Mouse (Mus musculus): ENCODE data around the gene Zbtb8a. TPM values are rescaled to one million over a fixed set of nuclear protein-coding genes. Genes with fewer than 3 reads are reported as not detected.

The Zbtb8a gene
- total and polyA plus RNA-seq, 2 experiments from 2014 or later = 15.5 to 22.9 TPM

DNA sequence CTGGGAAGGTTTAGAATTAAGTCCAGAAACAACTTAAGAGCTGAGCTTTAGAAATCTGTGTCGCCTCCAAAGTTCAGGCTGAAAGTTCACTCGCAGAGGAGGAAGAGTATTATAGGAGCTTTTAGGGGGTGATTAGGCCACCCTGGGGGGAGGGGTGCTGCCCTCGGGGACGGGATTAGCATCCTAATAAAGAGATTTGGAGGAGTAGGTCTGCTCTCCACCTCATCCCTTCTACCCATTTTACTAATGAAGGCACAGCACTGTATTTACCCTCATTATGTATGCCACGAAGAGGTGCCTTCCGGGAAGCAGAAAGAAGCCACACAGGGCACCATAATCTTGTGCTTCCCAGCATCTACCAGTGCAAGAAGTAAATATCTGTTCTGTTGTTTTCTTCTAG is 2.9 kb downstream of the Zbtb8a start:
- Histone ChIP-seq H3K27ac (ENCODE audit: low read depth, low read length) (no peak overlapping the region), H3K4me2 (ENCODE audit: low read depth, low read length, poor library complexity, severe bottlenecking) (no peak overlapping the region), H3K4me1 (ENCODE audit: insufficient read depth, low read length) (no peaks in the 10 kb centered on the region; the same call in 1 of the 2 replicates), H3K9me3 (ENCODE audit: low read length) (no peaks in the 10 kb centered on the region), H3K36me3 (ENCODE audit: insufficient read depth, low read length) (no peaks in the 10 kb centered on the region), H3K4me3 (ENCODE audit: low read depth, low read length) (no peak overlapping the region), H3K9ac (replicated peaks; ENCODE audit: low read length, poor library complexity, severe bottlenecking) (no peak overlapping the region), H3K27me3 (ENCODE audit: insufficient read depth, low read length) (no peaks in the 10 kb centered on the region)
- ATAC-seq (ENCODE audit: low FRiP score) (no peak), DNase-seq (ENCODE audit: low spot score) (no peak)
- no peak for TF ChIP-seq CTCF (IDR thresholded peaks at IDR 0.05)
- WGBS = 11% methylated on average over 6 of the region's 6 CpGs

DNA sequence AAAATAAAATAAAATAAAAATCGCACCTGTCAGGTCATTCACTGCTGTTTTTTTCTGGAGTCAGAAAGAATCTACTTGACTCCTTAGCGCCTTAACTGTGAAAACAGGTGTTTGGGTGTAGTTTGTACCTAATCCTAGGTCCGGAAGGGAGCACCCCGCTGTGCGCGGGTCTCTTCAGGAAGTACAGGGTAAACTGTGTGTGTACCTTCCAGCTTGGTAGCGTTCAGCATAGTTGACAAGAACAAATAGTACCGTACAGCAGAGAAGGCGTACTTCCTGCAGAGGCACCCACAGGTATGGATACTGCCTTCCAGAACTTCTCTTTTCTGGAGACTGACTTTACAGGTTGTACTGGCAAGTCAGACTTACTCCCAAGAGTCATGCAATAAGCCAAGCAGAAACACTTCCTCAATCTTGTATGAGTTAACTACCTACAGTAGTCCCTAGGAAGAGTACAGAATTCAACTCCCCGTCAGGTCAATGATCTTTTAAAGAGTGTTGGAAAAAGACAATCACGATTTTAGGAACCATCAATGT is 3.6 kb downstream of the Zbtb8a start:
- no peak overlapping the region for H3K9ac ChIP-seq (replicated peaks; ENCODE audit: low read length, poor library complexity, severe bottlenecking)
- no peaks in the 10 kb centered on the region; the same call in 1 of the 2 replicates for H3K4me1 ChIP-seq (ENCODE audit: insufficient read depth, low read length)
- no peak overlapping the region for H3K4me2 ChIP-seq (ENCODE audit: low read depth, low read length, poor library complexity, severe bottlenecking)
- TF ChIP-seq CTCF (IDR thresholded peaks at IDR 0.05) = no peak
- ATAC-seq (ENCODE audit: low FRiP score) (no peak), DNase-seq (ENCODE audit: low spot score) (no peak)
- no peaks in the 10 kb centered on the region for H3K27me3 ChIP-seq (ENCODE audit: insufficient read depth, low read length)
- no peaks in the 10 kb centered on the region for H3K36me3 ChIP-seq (ENCODE audit: insufficient read depth, low read length)
- no peak overlapping the region for H3K27ac ChIP-seq (ENCODE audit: low read depth, low read length)
- 47% methylated on average over 11 of the region's 11 CpGs for WGBS
- H3K4me3 ChIP-seq (ENCODE audit: low read depth, low read length) = no peak overlapping the region
- H3K9me3 ChIP-seq (ENCODE audit: low read length) = no peaks in the 10 kb centered on the region

DNA sequence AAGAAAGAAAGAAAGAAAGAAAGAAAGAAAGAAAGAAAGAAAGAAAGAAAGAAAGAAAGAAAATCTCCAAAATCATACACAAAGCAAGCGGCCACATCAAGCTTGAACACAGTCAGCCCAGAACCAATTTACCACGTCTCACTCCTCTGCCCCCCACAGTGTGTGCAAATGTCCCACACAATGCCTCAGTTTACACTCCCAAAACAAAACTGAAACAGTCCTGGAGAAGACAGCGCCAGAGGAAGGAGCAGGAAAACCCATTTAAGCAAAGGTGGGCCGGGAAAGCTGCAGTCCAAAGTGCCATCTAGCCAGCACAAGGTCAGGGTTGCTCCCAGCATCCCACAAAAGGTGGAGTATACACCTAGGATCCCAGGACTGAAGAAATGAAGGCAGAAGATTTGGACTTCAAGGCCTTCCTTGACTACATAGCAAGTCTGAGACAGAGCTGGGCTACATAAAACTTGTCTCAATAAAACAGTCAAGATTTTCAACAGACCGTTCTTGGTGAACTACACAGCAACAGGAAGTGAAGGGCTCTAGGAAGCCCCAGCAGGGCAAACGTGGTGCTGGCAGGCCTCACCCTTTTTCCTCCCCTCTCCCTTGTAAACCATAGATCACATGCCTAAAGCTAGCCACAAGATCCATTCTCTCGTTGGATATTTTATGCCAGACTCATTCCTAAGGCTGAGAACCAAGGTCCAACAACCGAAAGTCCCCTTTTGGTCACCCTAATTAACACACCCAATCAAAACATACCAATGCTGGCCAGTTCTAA is 4.5 kb downstream of the Zbtb8a start:
- no peak for TF ChIP-seq CTCF (IDR thresholded peaks at IDR 0.05)
- H3K27me3 ChIP-seq (ENCODE audit: insufficient read depth, low read length) = no peaks in the 10 kb centered on the region
- H3K9ac ChIP-seq (replicated peaks; ENCODE audit: low read length, poor library complexity, severe bottlenecking) = no peak overlapping the region
- no peak for ATAC-seq (ENCODE audit: low FRiP score)
- 48% methylated on average over 8 of the region's 8 CpGs for WGBS
- H3K27ac ChIP-seq (ENCODE audit: low read depth, low read length) = no peak overlapping the region
- no peak overlapping the region for H3K4me2 ChIP-seq (ENCODE audit: low read depth, low read length, poor library complexity, severe bottlenecking)
- no peak for DNase-seq (ENCODE audit: low spot score)
- H3K9me3 ChIP-seq (ENCODE audit: low read length) = no peaks in the 10 kb centered on the region
- no peaks in the 10 kb centered on the region; the same call in 1 of the 2 replicates for H3K4me1 ChIP-seq (ENCODE audit: insufficient read depth, low read length)
- H3K4me3 ChIP-seq (ENCODE audit: low read depth, low read length) = no peak overlapping the region
- H3K36me3 ChIP-seq (ENCODE audit: insufficient read depth, low read length) = 0 out of 2 replicates have a peak, but pooled peaks cover 4% of the 10 kb centered on the region

DNA sequence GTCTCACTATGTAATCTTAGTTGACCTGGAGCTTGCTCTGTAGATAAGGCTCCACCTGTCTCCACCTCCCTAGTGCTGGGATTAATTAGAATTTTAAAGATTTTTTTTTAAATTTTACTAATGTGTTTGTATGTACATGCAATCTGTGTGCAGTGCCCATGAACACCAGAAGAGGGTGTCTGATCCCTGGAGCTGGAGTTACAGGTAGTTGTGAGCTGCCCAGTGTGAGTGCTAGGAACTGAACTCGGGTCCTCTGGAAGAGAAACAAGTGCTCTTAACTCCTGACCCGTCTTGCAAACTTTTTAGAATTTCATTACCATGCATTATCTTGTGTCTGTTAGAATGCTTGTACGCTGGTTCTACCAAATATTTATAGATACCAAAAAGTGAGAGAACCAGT is 6.5 kb downstream of the Zbtb8a start:
- Histone ChIP-seq H3K4me3 (ENCODE audit: low read depth, low read length) (no peak overlapping the region), H3K27ac (ENCODE audit: low read depth, low read length) (no peak overlapping the region), H3K9me3 (ENCODE audit: low read length) (no peaks in the 10 kb centered on the region), H3K36me3 (ENCODE audit: insufficient read depth, low read length) (0 out of 2 replicates have a peak, but pooled peaks cover 4% of the 10 kb centered on the region), H3K27me3 (ENCODE audit: insufficient read depth, low read length) (no peaks in the 10 kb centered on the region), H3K9ac (replicated peaks; ENCODE audit: low read length, poor library complexity, severe bottlenecking) (no peak overlapping the region), H3K4me2 (ENCODE audit: low read depth, low read length, poor library complexity, severe bottlenecking) (no peak overlapping the region), H3K4me1 (ENCODE audit: insufficient read depth, low read length) (no peaks in the 10 kb centered on the region; the same call in 1 of the 2 replicates)
- DNase-seq (ENCODE audit: low spot score) = no peak
- ATAC-seq (ENCODE audit: low FRiP score) = no peak
- TF ChIP-seq CTCF (IDR thresholded peaks at IDR 0.05) = no peak
- WGBS = 92% methylated on average over 3 of the region's 3 CpGs

DNA sequence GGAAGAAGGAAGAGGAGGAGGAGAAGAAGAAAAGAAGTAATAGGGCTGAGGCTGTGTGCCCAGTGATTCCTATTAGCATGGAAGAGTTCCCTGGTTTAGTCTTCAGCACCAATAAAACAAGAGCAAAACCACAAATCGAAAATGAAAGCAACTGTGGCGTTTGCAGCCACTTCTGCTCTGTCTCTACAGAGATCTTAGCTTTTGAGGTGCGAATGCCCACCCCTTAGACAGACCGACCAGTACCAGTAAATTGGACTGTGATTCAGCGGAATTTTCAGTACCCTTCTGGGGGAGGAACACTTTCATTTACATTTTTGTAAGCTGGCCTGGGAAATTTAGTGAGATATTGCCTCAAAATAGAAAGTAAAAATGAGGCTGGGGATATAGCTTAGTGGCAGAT is 12.7 kb downstream of the Zbtb8a start:
- Histone ChIP-seq H3K27me3 (ENCODE audit: insufficient read depth, low read length) (no peaks in the 10 kb centered on the region), H3K9ac (replicated peaks; ENCODE audit: low read length, poor library complexity, severe bottlenecking) (no peak overlapping the region), H3K4me3 (ENCODE audit: low read depth, low read length) (no peak overlapping the region), H3K9me3 (ENCODE audit: low read length) (no peaks in the 10 kb centered on the region), H3K4me2 (ENCODE audit: low read depth, low read length, poor library complexity, severe bottlenecking) (no peak overlapping the region), H3K27ac (ENCODE audit: low read depth, low read length) (no peak overlapping the region), H3K4me1 (ENCODE audit: insufficient read depth, low read length) (no peaks in the 10 kb centered on the region), H3K36me3 (ENCODE audit: insufficient read depth, low read length) (peaks cover 12% of the 10 kb centered on the region)
- WGBS = 90% methylated on average over 5 of the region's 5 CpGs
- no peak for ATAC-seq (ENCODE audit: low FRiP score)
- DNase-seq (ENCODE audit: low spot score) = no peak
- TF ChIP-seq CTCF (IDR thresholded peaks at IDR 0.05) = no peak

DNA sequence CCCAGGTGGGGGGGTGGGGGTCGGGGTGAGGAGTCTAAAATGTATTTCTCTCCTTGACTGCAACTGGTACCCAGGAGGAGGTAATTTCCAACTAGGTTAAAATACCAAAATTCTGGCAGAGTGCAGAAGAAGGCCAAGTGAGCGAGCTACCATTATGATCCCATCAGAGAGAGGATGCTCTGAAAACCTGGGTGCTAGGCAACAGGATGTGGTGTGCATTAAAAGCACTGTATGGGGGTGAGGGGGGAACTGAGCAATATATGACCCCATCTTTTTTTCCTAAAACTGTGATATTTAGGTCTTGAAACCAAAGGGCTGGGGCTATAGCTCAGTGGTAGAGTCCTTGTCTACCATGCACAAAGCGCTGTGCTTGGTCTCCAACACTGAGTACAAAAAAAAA is 13.5 kb downstream of the Zbtb8a start:
- peaks cover 17% of the 10 kb centered on the region for H3K36me3 ChIP-seq (ENCODE audit: insufficient read depth, low read length)
- ATAC-seq (ENCODE audit: low FRiP score) = no peak
- no peak for TF ChIP-seq CTCF (IDR thresholded peaks at IDR 0.05)
- H3K4me3 ChIP-seq (ENCODE audit: low read depth, low read length) = no peak overlapping the region
- H3K9me3 ChIP-seq (ENCODE audit: low read length) = no peaks in the 10 kb centered on the region
- no peak overlapping the region for H3K4me2 ChIP-seq (ENCODE audit: low read depth, low read length, poor library complexity, severe bottlenecking)
- WGBS = 92% methylated on average over 3 of the region's 3 CpGs
- H3K4me1 ChIP-seq (ENCODE audit: insufficient read depth, low read length) = no peaks in the 10 kb centered on the region
- H3K9ac ChIP-seq (replicated peaks; ENCODE audit: low read length, poor library complexity, severe bottlenecking) = no peak overlapping the region
- DNase-seq (ENCODE audit: low spot score) = no peak
- no peaks in the 10 kb centered on the region for H3K27me3 ChIP-seq (ENCODE audit: insufficient read depth, low read length)
- no peak overlapping the region for H3K27ac ChIP-seq (ENCODE audit: low read depth, low read length)

All from midbrain, postnatal 0 days (tissue).